Mouse (Mus musculus) gastrocnemius, adult 8-10 months (tissue): Measurements from ENCODE around the gene Amdhd1. TPM values are rescaled to one million over a fixed set of nuclear protein-coding genes. Genes with fewer than 3 reads are reported as not detected.

Experiments used
- DNase-seq, 2 experiments: peaks; one replicate each; pipeline ENCODE4 v3.0.0; 2022; ENCODE audit warnings: low spot score in 2 of 2
- total RNA-seq, 4 experiments: library from RNA; stranded (reverse); gene quantifications; 2 replicates each; pipeline ENCODE4 v1.2.4; 2022

The Amdhd1 gene
- total RNA-seq, 4 experiments from 2014 or later: not detected

- no peak for DNase-seq
Measured at GRCm38 (mm10) chr10:93540431-93541210, 788 bp upstream of the Amdhd1 start, which contains the start of gene Ccdc38. TSS of gene Ccdc38 (plus strand) at chr10:93540632.

GRCm38 (mm10) chr10:93538818-93539217, 1.0 kb downstream of the Amdhd1 start:
- DNase-seq: no peak

GRCm38 (mm10) chr10:93538287-93538686, 1.5 kb downstream of the Amdhd1 start:
- no peak for DNase-seq

GRCm38 (mm10) chr10:93525329-93525728, 14.5 kb downstream of the Amdhd1 start:
- no peak for DNase-seq

- no peak for DNase-seq
Measured at GRCm38 (mm10) chr10:93520994-93521393, 18.8 kb downstream of the Amdhd1 start.

GRCm38 (mm10) chr10:93519756-93520155, 20.1 kb downstream of the Amdhd1 start:
- DNase-seq: no peak

- no peak for DNase-seq
Measured at GRCm38 (mm10) chr10:93519159-93519558, 20.7 kb downstream of the Amdhd1 start.

GRCm38 (mm10) chr10:93518620-93519019, 21.2 kb downstream of the Amdhd1 start:
- no peak for DNase-seq

- DNase-seq: no peak
Measured at GRCm38 (mm10) chr10:93518186-93518585, 21.6 kb downstream of the Amdhd1 start.

GRCm38 (mm10) chr10:93517754-93518153, 22.1 kb downstream of the Amdhd1 start:
- DNase-seq: no peak

- DNase-seq: no peak
Measured at GRCm38 (mm10) chr10:93515927-93516326, 23.9 kb downstream of the Amdhd1 start.

- no peak for DNase-seq
Measured at GRCm38 (mm10) chr10:93515419-93515818, 24.4 kb downstream of the Amdhd1 start.

- no peak for DNase-seq
Measured at GRCm38 (mm10) chr10:93509532-93510153, 30.2 kb downstream of the Amdhd1 start.

- no peak for DNase-seq
Measured at GRCm38 (mm10) chr10:93508383-93508970, 31.4 kb downstream of the Amdhd1 start.

- DNase-seq: no peak
Measured at GRCm38 (mm10) chr10:93501346-93501745, 38.5 kb downstream of the Amdhd1 start.

GRCm38 (mm10) chr10:93500864-93501263, 39.0 kb downstream of the Amdhd1 start:
- no peak for DNase-seq

- no peak for DNase-seq
Measured at GRCm38 (mm10) chr10:93490451-93490850, 49.4 kb downstream of the Amdhd1 start.

- no peak for DNase-seq
Measured at GRCm38 (mm10) chr10:93488828-93489226, 51.0 kb downstream of the Amdhd1 start.

- no peak for DNase-seq
Measured at GRCm38 (mm10) chr10:93488066-93488827, 51.6 kb downstream of the Amdhd1 start, which contains the start of gene Hal. TSS of gene Hal (plus strand) at chr10:93488768.

- no peak for DNase-seq
Measured at GRCm38 (mm10) chr10:93486622-93487021, 53.2 kb downstream of the Amdhd1 start.

GRCm38 (mm10) chr10:93485055-93485691, 54.7 kb downstream of the Amdhd1 start:
- DNase-seq: no peak
